In the genomic region with DNA sequence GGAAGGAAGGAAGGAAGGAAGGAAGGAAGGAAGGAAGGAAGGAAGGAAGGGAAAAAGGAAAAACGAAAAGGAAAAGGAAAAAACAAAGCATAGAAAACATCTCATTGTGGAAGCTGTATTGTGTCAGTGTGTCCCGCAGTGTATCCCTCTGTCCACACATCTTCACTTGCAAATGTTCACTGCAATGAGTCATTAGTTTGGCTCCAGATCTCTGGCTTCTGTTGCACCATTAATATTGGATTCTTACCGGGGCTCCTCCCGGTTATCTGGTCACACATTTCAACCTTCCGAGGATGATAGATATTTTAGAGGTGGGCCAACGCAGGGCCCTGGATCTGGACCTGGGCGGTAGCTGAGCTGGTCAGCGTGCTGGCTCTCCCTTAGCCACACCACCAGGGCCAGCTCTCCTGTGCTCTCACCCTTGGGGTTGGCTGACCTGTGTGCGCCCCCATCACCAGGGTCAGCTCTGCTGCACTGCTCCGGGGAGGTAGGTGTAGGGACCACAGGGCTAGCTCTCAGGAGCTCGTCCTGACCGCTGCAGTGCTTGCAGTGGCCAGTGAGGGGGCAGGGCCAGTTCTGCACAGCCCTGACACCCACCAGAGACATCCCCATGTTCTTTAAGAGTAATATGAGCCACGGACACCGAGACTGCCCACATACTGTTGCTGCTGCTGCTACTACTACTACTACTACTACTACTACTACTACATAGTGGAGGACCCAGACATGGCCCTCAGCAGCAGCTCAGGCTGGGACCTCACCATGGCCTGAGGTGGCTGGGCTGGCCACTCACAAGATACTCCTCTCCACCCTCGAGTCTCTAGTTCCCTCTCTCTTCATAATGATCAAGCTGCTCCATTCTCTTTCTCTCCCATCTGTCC, we compare ENCODE assay signal across 11 mouse cellular contexts.
DNase-seq lines count a peak whose midpoint lies in the region; ATAC-seq lines count a peak whose summit lies in the region.
"Had no signal": no experiment of that assay in that cellular context is flagged by ENCODE, and none has a peak within 500 bp of the region (broad histone marks: within the 10 kb centered on the region; RNA-seq: fewer than 3 reads in every experiment).

No protein-coding gene starts in this region.

- DNase-seq in heart, adult 9 months (ENCODE audit: low spot score in 2 of 2): peak; percentile 38 to 42
- no peak for DNase-seq in heart, postnatal 36 days
- DNase-seq in 3T3-L1 (ENCODE audit: low read depth, low spot score): peak; percentile 58
- no peak for DNase-seq in embryonic facial prominence, embryonic 11.5 days (ENCODE audit: low spot score)
- DNase-seq in adipocyte (ENCODE audit: low spot score): no peak
- DNase-seq: layer of hippocampus, postnatal 36 days; right cerebral cortex, postnatal 14 days; thymus, postnatal 4 days had no signal

- no peaks in the 10 kb centered on the region for H3K9me3 ChIP-seq in embryonic facial prominence, embryonic 11.5 days (replicated peaks; ENCODE audit: control insufficient read depth, low read length)
- no peaks in the 10 kb centered on the region for H3K9me3 ChIP-seq in limb, embryonic 12.5 days

- H3K9ac ChIP-seq in embryonic facial prominence, embryonic 11.5 days (replicated peaks; ENCODE audit: low read length): no peak overlapping the region
- H3K9ac ChIP-seq in limb, embryonic 12.5 days (replicated peaks): no peak overlapping the region

- H3K4me3 ChIP-seq in embryonic facial prominence, embryonic 11.5 days (ENCODE audit: low read depth, low read length): no peak overlapping the region
- H3K4me3 ChIP-seq in limb, embryonic 12.5 days (replicated peaks): no peak overlapping the region

- H3K36me3 ChIP-seq in embryonic facial prominence, embryonic 11.5 days (replicated peaks; ENCODE audit: control insufficient read depth, insufficient read depth, low read depth, low read length): no peaks in the 10 kb centered on the region
- H3K36me3 ChIP-seq in limb, embryonic 12.5 days: no peaks in the 10 kb centered on the region

- no peaks in the 10 kb centered on the region; the same call in 1 of the 2 replicates for H3K4me1 ChIP-seq in embryonic facial prominence, embryonic 11.5 days (ENCODE audit: control insufficient read depth, insufficient read depth, low read length)
- H3K4me1 ChIP-seq in limb, embryonic 12.5 days (replicated peaks): peaks cover 89% of the 10 kb centered on the region

- H3K27ac ChIP-seq in embryonic facial prominence, embryonic 11.5 days (replicated peaks; ENCODE audit: low read depth, low read length): no peak overlapping the region
- H3K27ac ChIP-seq in limb, embryonic 12.5 days: peak overlapping the region; percentile 85

- 79% methylated on average over 15 of the region's 15 CpGs for WGBS in embryonic facial prominence, embryonic 11.5 days
- WGBS in limb, embryonic 12.5 days: 73% methylated on average over 15 of the region's 15 CpGs

- intact Hi-C loops in heart, postnatal 36 days (cut with DNase I): no loop called here

- H3K27me3 ChIP-seq in embryonic facial prominence, embryonic 11.5 days (ENCODE audit: control insufficient read depth, insufficient read depth, low read length): no peaks in the 10 kb centered on the region
- no peaks in the 10 kb centered on the region for H3K27me3 ChIP-seq in limb, embryonic 12.5 days

- ATAC-seq in embryonic facial prominence, embryonic 11.5 days (replicated peaks; ENCODE audit: insufficient number of reproducible peaks, low FRiP score, low TSS enrichment, low read depth): 0 out of 2 replicates have a peak, but pooled peaks have one; percentile 29
- peak; percentile 61 for ATAC-seq in limb, embryonic 12.5 days (ENCODE audit: insufficient number of reproducible peaks, insufficient read depth, low FRiP score, low TSS enrichment, low read depth)
- ATAC-seq in activated CD4-positive, CD25-positive, alpha-beta regulatory T cell, adult 4 months: no peak
- no peak for ATAC-seq in monocyte, adult 5-6 weeks (replicated peaks; ENCODE audit: insufficient number of reproducible peaks, low FRiP score, low TSS enrichment, poor library complexity, severe bottlenecking)

- no peak overlapping the region for H3K4me2 ChIP-seq in embryonic facial prominence, embryonic 11.5 days (ENCODE audit: low read depth, low read length)
- H3K4me2 ChIP-seq in limb, embryonic 12.5 days: no peak overlapping the region

Comparison
In these comparisons a context has a peak if more than half of its experiments do, and no peak if none do; other contexts are left out.
1. DNase-seq: peak in heart, adult 9 months (2 of 2) and 3T3-L1 (single experiment); none in heart, postnatal 36 days (0 of 2), embryonic facial prominence, embryonic 11.5 days (single experiment) and adipocyte (single experiment).
2. ATAC-seq: peak in embryonic facial prominence, embryonic 11.5 days (single experiment) and limb, embryonic 12.5 days (single experiment); none in activated CD4-positive, CD25-positive, alpha-beta regulatory T cell, adult 4 months (single experiment) and monocyte, adult 5-6 weeks (single experiment).